Mouse (Mus musculus) embryo, embryonic 10.5 days (tissue): Measurements from ENCODE around the gene Pcbd1.
"Not testable (repeated sequence)": the region's sequence is repeated elsewhere in the genome, so short reads cannot be mapped to it uniquely, and the experiment has no call there.

Experiments
- DNase-seq: peaks from one replicate; pipeline ENCODE4 v3.0.0-alpha.2; 2015; ENCODE audit warnings: low spot score

Pcbd1 gene

DNA sequence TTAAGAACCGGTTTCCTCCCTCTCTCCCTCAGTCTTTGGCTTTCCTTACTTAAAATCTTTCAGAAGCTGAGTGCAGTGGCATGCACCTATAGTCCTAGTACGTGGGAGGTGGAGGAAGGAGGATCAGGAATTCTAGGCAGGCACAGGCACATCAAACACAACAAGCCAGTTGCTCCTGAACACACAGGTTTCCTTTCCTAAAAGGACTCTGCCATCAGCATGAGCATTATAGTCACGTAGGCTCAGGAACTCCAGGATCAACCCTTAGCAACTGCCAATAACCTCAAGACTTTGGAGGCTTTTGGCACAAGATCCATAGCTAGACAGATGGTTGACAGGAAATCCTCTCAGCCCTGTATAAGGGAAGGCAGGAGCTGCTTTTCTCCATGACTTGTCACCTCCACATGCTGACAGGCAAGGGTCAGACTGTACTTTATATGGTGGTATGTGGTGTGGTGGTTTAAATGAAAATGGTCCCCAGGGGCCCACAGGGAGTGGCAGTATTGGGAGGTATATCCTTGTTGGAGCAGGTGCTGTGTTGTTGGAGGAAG lies 14.5 kb downstream of the Pcbd1 start:
- no peak for DNase-seq

- no peak for DNase-seq
These were observed 25.2 kb downstream of the Pcbd1 start for GRCm38 (mm10) chr10:61114246-61114720.

- DNase-seq: not testable (repeated sequence)
These were observed 32.6 kb downstream of the Pcbd1 start for GRCm38 (mm10) chr10:61121732-61122131.

GRCm38 (mm10) chr10:61123276-61123913 lies 34.3 kb downstream of the Pcbd1 start:
- DNase-seq: no peak

DNA sequence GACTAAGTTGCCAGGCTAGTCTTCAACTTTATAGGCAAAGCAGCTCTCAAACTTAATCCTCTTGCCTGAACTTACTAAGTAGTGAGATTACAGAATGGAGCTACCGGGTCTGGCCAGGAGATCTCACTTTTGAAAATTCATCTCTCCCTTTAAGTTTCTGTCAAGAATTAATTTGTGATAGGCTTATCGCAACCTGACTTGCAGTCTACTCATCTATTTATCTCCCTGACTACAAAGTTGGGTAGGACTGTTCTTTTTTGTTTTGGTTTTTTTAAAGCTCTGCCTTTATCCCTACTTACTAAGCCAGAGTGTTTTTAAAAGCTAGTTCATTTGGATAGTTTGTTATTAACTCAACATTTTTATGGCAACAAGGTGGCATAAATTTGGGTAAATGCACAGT lies 35.3 kb downstream of the Pcbd1 start:
- DNase-seq: no peak

GRCm38 (mm10) chr10:61128701-61129365 lies 39.7 kb downstream of the Pcbd1 start:
- no peak for DNase-seq

- no peak for DNase-seq
These were observed 41.8 kb downstream of the Pcbd1 start for GRCm38 (mm10) chr10:61130959-61131358.

- DNase-seq: no peak
These were observed 44.9 kb downstream of the Pcbd1 start for GRCm38 (mm10) chr10:61134041-61134440.

- DNase-seq: no peak
These were observed 46.2 kb downstream of the Pcbd1 start for GRCm38 (mm10) chr10:61135226-61135839.

DNA sequence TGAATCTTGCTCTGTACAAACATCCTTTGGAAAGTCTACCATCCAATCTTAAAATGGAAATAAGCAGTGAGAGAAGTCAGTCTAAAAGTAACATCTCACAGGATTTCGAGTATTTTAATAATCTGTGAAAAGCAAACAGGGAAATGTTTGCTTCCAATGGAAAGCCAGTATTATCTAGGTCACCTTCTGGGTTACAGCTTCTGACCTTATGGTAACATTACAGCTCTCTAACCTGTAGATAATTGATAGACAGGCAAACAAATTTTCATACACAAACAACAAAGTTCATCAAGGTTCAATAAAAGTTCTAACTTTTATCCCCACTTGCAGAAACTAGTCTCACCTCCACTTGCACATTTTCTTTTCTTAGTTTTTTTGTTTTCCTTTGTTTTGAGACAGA lies 48.4 kb downstream of the Pcbd1 start:
- DNase-seq: no peak

GRCm38 (mm10) chr10:61143343-61143742 lies 54.2 kb downstream of the Pcbd1 start:
- no peak for DNase-seq
